In genomic region chr3:152336085-152336484, GRCm38 (mm10) we compare ENCODE assay signal across 25 mouse cellular contexts.
"Had no signal": no experiment of that assay in that cellular context is flagged by ENCODE, and none has a peak within 500 bp of the region (broad histone marks: within the 10 kb centered on the region; RNA-seq: fewer than 3 reads in every experiment).

No protein-coding gene starts in this region.

- H3K9me3 ChIP-seq: embryonic facial prominence, embryonic 10.5 days; embryonic facial prominence, embryonic 12.5 days; embryonic facial prominence, embryonic 13.5 days; embryonic facial prominence, embryonic 15.5 days; forebrain, embryonic 10.5 days; forebrain, embryonic 12.5 days; forebrain, embryonic 13.5 days; forebrain, embryonic 15.5 days had no signal

- H3K27ac ChIP-seq: embryonic facial prominence, embryonic 10.5 days; embryonic facial prominence, embryonic 12.5 days; embryonic facial prominence, embryonic 13.5 days; embryonic facial prominence, embryonic 15.5 days; forebrain, embryonic 10.5 days; forebrain, embryonic 12.5 days; forebrain, embryonic 13.5 days; forebrain, embryonic 15.5 days; gastrocnemius, adult 2 months; heart, adult 2 months had no signal

- H3K4me3 ChIP-seq: embryonic facial prominence, embryonic 10.5 days; embryonic facial prominence, embryonic 12.5 days; embryonic facial prominence, embryonic 13.5 days; embryonic facial prominence, embryonic 15.5 days; erythroblast, embryonic 14.5 days; forebrain, embryonic 10.5 days; forebrain, embryonic 12.5 days; forebrain, embryonic 13.5 days; forebrain, embryonic 15.5 days; gastrocnemius, adult 2 months; heart, adult 2 months had no signal

- H3K9ac ChIP-seq: embryonic facial prominence, embryonic 12.5 days; embryonic facial prominence, embryonic 13.5 days; embryonic facial prominence, embryonic 15.5 days; forebrain, embryonic 12.5 days; forebrain, embryonic 13.5 days; forebrain, embryonic 15.5 days; forebrain, postnatal 0 days had no signal

- H3K27me3 ChIP-seq: embryonic facial prominence, embryonic 12.5 days; embryonic facial prominence, embryonic 13.5 days; embryonic facial prominence, embryonic 15.5 days; forebrain, embryonic 12.5 days; forebrain, embryonic 13.5 days; forebrain, embryonic 15.5 days had no signal

- DNase-seq: cerebellum, adult 9-10 months; cerebellum, adult 9-11 months; cerebellum, postnatal 10 days; cerebellum, postnatal 14 days; cerebellum, postnatal 25 days; cerebellum, postnatal 36 days; embryo, embryonic 11 days; forebrain, postnatal 0 days; gastrocnemius, adult 2 months; gastrocnemius, postnatal 14 days; gastrocnemius, postnatal 25 days; gastrocnemius, postnatal 36 days; heart, adult 18-20 months; heart, adult 2 months had no signal

- H3K4me2 ChIP-seq: embryonic facial prominence, embryonic 12.5 days; embryonic facial prominence, embryonic 13.5 days; embryonic facial prominence, embryonic 15.5 days; forebrain, embryonic 12.5 days; forebrain, embryonic 13.5 days; forebrain, embryonic 15.5 days had no signal

- ATAC-seq: forebrain, embryonic 13.5 days; forebrain, embryonic 14.5 days; forebrain, embryonic 15.5 days; forebrain, embryonic 16.5 days; forebrain, postnatal 0 days had no signal
